Mouse (Mus musculus) left cerebral cortex, postnatal 36 days (tissue): ENCODE results near the gene Gemin8. TPM values are rescaled to one million over a fixed set of nuclear protein-coding genes. Genes with fewer than 3 reads are reported as not detected.
A peak's percentile ranks its signal among the peaks of the same experiment; 100 is the strongest.

Experiments
- DNase-seq, 2 experiments: peaks; one replicate each; pipeline ENCODE4 v3.0.0; 2021 to 2022; ENCODE audit warnings: low spot score in 2 of 2, mixed read lengths in 1 of 2
- intact Hi-C: fragments of 180-260 bp; cut with DNase I; formaldehyde crosslinking; loops from one replicate; pipeline ENCODE4 v1.15.1; 2025
- total RNA-seq, 2 experiments: library from RNA; stranded (reverse); gene quantifications; 2 replicates each; pipeline ENCODE4 v1.2.3; 2021

Gene Gemin8
- total RNA-seq, 2 experiments from 2014 or later = 10.7 to 12.8 TPM

- DNase-seq = peak; percentile 57 to 75
- intact Hi-C loops = no loop called here
Measured at GRCm38 (mm10) chrX:166216720-166217119, 46.5 kb downstream of the Gemin8 start.

GRCm38 (mm10) chrX:166219331-166219730 is 49.1 kb downstream of the Gemin8 start:
- DNase-seq = peak in 1 of 2 experiments; percentile 35
- intact Hi-C loops = no loop called here

GRCm38 (mm10) chrX:166226856-166227255 is 56.6 kb downstream of the Gemin8 start:
- DNase-seq = no peak
- intact Hi-C loops = no loop called here

- DNase-seq = no peak
- intact Hi-C loops = no loop called here
Measured at GRCm38 (mm10) chrX:166229750-166230149, 59.5 kb downstream of the Gemin8 start.

GRCm38 (mm10) chrX:166230515-166231267 is 60.4 kb downstream of the Gemin8 start:
- intact Hi-C loops = no loop called here
- no peak for DNase-seq

GRCm38 (mm10) chrX:166236131-166236530 is 65.9 kb downstream of the Gemin8 start:
- no peak for DNase-seq
- intact Hi-C loops = loop anchor here (5.0 kb wide), 1 partner anchor 116 kb away; no protein-coding TSS in a partner anchor

GRCm38 (mm10) chrX:166238831-166239460 is 68.7 kb downstream of the Gemin8 start, which contains the start of gene Gpm6b:
TSS of gene Gpm6b (plus strand) at chrX:166238911.
- peak; percentile 34 to 56 for DNase-seq
- intact Hi-C loops = loop anchor here (2.0 to 5.0 kb wide), 2 partner anchors 66 to 113 kb away; no protein-coding TSS in a partner anchor

- intact Hi-C loops = loop anchor here (2.0 to 5.0 kb wide), 2 partner anchors 67 to 113 kb away; no protein-coding TSS in a partner anchor
Measured at GRCm38 (mm10) chrX:166239520-166239919, 69.3 kb downstream of the Gemin8 start.

More at GRCm38 (mm10) chrX:166239520-166239919, 69.3 kb downstream of the Gemin8 start:
- DNase-seq = no peak

Other genes with a start within 250 kb of the Gemin8 start
- gene Gpm6b, start 68.5 kb downstream of the Gemin8 start, total RNA-seq = 100 to 1,000 TPM; 654 to 678 TPM